Mouse (Mus musculus) midbrain, postnatal 0 days (tissue): ENCODE data around the gene Gm572. TPM values are rescaled to one million over a fixed set of nuclear protein-coding genes. Genes with fewer than 3 reads are reported as not detected.

Experiments
- ATAC-seq: fragments of 200-750 bp; cut with Nextera tagmentation; 2 replicates; pipeline ENCODE4 v1.8.0; 2017; ENCODE audit warnings: moderate number of reproducible peaks, mild to moderate bottlenecking, moderate TSS enrichment, moderate library complexity; ENCODE audit not compliant: low FRiP score
- DNase-seq: peaks from one replicate; pipeline ENCODE4 v3.0.0-alpha.2; 2015; ENCODE audit warnings: low spot score
- H3K27ac ChIP-seq: fragments of 300-500 bp; sonication (generic); 2 replicates; pipeline ENCODE4 v1.5.1; 2014; ENCODE audit warnings: low read depth, mild to moderate bottlenecking, low read length, mixed read lengths
- H3K27me3 ChIP-seq: fragments of 300-500 bp; sonication (generic); 2 replicates; pipeline ENCODE4 v1.6.1; 2014; ENCODE audit warnings: low read length, control low read depth, mixed read lengths; ENCODE audit not compliant: insufficient read depth
- H3K36me3 ChIP-seq: fragments of 300-500 bp; sonication (generic); 2 replicates; pipeline ENCODE4 v1.6.1; 2014; ENCODE audit warnings: low read length, control low read depth, mixed read lengths; ENCODE audit not compliant: insufficient read depth
- H3K4me1 ChIP-seq: fragments of 300-500 bp; sonication (generic); 2 replicates; pipeline ENCODE4 v1.6.1; 2014; ENCODE audit warnings: mild to moderate bottlenecking, control low read depth, antibody characterized with exemption, low read length, mixed read lengths; ENCODE audit not compliant: insufficient read depth
- H3K4me2 ChIP-seq: fragments of 300-500 bp; sonication (generic); 2 replicates; pipeline ENCODE4 v1.6.1; 2014; ENCODE audit warnings: low read depth, mild to moderate bottlenecking, low read length, mixed read lengths; ENCODE audit not compliant: poor library complexity, severe bottlenecking
- H3K4me3 ChIP-seq: fragments of 300-500 bp; sonication (generic); 2 replicates; pipeline ENCODE4 v1.5.1; 2014; ENCODE audit warnings: low read depth, mild to moderate bottlenecking, low read length, moderate library complexity
- H3K9ac ChIP-seq: fragments of 300-500 bp; sonication (generic); replicated peaks from 2 replicates; pipeline ENCODE4 v1.6.1; 2014; ENCODE audit warnings: mild to moderate bottlenecking, low read length, moderate library complexity, mixed read lengths; ENCODE audit not compliant: poor library complexity, severe bottlenecking
- H3K9me3 ChIP-seq: fragments of 300-500 bp; sonication (generic); 2 replicates; pipeline ENCODE4 v1.6.1; 2016; ENCODE audit warnings: low read length, control low read depth
- CTCF ChIP-seq: IDR thresholded peaks from 2 replicates; pipeline ENCODE4 v1.5.1; 2016; ENCODE audit warnings: antibody characterized with exemption, mild to moderate bottlenecking
- WGBS: fragments of 180-500 bp; shearing (Covaris S2); extraction: QIAGEN DNeasy Blood & Tissue Kit; methylation state at CpG from one replicate; pipeline ENCODE4 v1.1.7; 2014; 5-methylcytosine and 5-hydroxymethylcytosine counted together
- polyA plus RNA-seq: library from polyadenylated mRNA; unstranded; fragments of >200 nt; fragmentation: Nextera tagmentation; extraction: Ambion mirVana; gene quantifications from 2 replicates; pipeline ENCODE4 v1.2.1, GENCODE M21; 2015
- total RNA-seq: library from RNA; depleted of rRNA; stranded (reverse); fragments of >200 nt; gene quantifications from 2 replicates; pipeline ENCODE4 v1.2.3, GENCODE M21; 2014

The Gm572 gene
- total and polyA plus RNA-seq, 2 experiments from 2014 or later = 0.44 TPM; not detected in 1

DNA sequence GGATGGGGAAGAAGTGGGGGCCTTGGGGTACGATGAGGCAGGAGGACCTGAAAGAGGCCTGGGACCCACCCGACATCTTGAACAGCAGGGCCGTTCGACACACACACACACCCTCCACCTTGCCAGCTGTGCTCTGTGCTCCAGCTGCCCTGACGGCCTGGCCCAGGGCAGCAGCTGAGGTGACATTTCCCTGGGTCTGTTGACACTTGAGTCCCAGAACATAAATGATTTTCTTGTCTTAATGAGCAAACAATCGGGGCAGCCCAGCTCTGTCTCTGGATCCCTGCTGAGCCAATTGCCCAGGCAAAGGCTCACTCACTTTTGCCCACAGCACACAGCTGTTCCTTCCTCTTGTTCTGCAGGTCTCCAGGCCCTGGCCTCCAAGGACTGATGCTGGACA lies 20.9 kb downstream of the Gm572 start:
- ATAC-seq = no peak
- no peaks in the 10 kb centered on the region for H3K36me3 ChIP-seq
- no peaks in the 10 kb centered on the region for H3K4me1 ChIP-seq
- no peak for TF ChIP-seq CTCF
- H3K4me3 ChIP-seq = no peak overlapping the region
- H3K27me3 ChIP-seq = no peaks in the 10 kb centered on the region
- H3K9ac ChIP-seq = no peak overlapping the region
- 59% methylated on average over 6 of the region's 6 CpGs for WGBS
- H3K9me3 ChIP-seq = no peaks in the 10 kb centered on the region
- DNase-seq = no peak
- H3K4me2 ChIP-seq = no peak overlapping the region
- H3K27ac ChIP-seq = no peak overlapping the region

DNA sequence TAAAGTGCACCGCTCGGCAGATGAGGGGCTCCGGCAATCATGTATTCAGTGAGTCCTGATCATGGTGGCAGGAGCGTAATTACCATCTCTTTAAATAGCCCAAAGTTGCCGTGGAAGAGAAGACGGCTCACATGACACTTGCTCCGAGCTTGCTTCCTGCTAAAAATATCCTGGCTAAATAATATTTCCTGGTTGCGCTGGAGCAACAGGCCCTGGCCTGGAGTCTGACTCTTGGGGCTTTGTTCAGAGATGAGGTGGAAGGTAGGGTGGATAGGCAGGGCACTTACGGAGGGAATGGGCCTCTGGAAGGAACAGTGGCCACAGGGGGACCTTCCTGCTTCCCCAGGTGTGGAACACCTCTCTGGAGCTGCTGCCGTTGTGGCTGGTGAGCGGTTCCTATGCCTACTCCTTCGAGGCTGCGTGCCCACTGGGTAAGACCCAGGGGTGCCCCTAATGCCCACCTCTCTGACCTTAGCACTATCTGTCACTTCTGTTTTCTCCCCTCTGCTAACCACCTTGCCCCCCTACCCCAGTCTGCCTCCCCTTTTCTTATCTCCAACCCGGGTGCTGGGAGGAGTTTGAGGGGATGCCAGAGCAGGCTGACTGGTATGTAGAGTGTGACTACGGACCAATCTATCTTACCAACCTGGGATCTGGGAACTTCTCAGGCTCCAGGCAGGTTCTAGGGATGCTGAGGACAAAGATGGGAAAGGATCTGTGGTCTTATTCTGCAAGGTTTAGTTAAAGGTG lies 24.1 kb downstream of the Gm572 start:
- H3K27me3 ChIP-seq = no peaks in the 10 kb centered on the region
- H3K9ac ChIP-seq = no peak overlapping the region
- H3K9me3 ChIP-seq = no peaks in the 10 kb centered on the region
- ATAC-seq = no peak
- H3K4me2 ChIP-seq = no peak overlapping the region
- no peak for TF ChIP-seq CTCF
- H3K4me1 ChIP-seq = no peaks in the 10 kb centered on the region
- WGBS = 86% methylated on average over 15 of the region's 15 CpGs
- no peak for DNase-seq
- no peak overlapping the region for H3K4me3 ChIP-seq
- H3K36me3 ChIP-seq = no peaks in the 10 kb centered on the region
- no peak overlapping the region for H3K27ac ChIP-seq

DNA sequence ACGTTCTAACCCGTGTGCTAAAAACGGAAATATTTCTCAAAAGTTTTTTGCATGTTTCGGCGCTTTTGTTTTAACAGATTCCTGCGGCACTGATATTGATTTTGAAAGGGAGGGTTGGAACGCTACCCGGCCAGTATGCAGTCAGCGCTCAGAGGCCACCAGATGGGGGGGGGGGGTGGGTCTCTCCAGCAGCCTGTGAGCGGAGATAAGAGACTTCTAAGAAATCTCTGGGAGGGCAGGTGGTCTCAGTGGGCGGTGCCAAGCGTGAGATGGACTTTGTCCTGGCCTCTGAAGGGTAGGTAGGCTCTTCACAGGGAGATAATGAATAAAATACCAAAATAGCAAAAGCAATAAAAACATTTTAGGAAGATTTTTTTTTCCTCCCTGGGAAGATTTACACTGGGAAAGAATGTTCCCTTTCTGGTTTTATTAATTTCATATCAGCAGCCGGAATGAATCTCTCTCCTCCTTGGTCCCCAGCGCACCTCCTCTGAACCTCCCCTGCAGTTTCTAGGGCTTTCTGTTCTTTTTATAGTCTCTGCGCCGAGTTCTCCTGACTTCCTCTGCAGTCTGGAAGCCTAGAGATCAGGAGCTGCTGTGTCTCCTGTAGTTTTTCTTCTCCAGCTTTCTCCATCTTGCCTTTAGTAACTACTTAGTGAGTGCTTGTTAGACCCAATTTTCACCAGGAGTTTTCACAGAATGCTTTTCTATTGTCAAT lies 28.3 kb downstream of the Gm572 start:
- no peak for TF ChIP-seq CTCF
- no peak overlapping the region for H3K9ac ChIP-seq
- WGBS = 50% methylated on average over 16 of the region's 16 CpGs
- H3K4me3 ChIP-seq = no peak overlapping the region
- no peak overlapping the region for H3K27ac ChIP-seq
- no peaks in the 10 kb centered on the region for H3K27me3 ChIP-seq
- DNase-seq (no peak), ATAC-seq (no peak)
- no peaks in the 10 kb centered on the region for H3K4me1 ChIP-seq
- H3K36me3 ChIP-seq = no peaks in the 10 kb centered on the region
- H3K4me2 ChIP-seq = no peak overlapping the region
- H3K9me3 ChIP-seq = no peaks in the 10 kb centered on the region

DNA sequence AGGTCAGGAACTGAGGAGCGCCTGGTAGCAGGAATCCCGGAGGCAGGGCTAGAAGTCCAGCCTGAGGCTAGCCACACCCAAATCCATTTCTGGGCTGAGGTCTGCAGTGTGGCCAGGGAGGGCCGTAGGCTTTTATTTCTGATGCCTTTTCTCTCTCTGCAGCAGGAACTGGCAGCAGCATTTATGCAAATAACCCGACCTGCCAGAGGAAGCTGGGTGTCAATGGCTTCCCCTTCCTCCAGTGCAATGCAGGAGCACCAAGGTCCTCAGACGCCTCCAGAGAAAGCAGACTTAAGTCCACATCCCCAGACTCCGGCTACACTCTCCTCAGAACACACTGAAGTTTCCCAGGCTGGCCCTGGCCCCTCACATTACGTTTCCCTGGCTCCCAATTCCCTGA lies 31.9 kb downstream of the Gm572 start:
- ATAC-seq = no peak
- 62% methylated on average over 7 of the region's 7 CpGs for WGBS
- H3K27me3 ChIP-seq = no peaks in the 10 kb centered on the region
- no peaks in the 10 kb centered on the region for H3K9me3 ChIP-seq
- TF ChIP-seq CTCF = no peak
- no peak overlapping the region for H3K4me3 ChIP-seq
- no peak overlapping the region for H3K4me2 ChIP-seq
- H3K4me1 ChIP-seq = no peaks in the 10 kb centered on the region
- H3K36me3 ChIP-seq = no peaks in the 10 kb centered on the region
- DNase-seq = no peak
- H3K9ac ChIP-seq = no peak overlapping the region
- no peak overlapping the region for H3K27ac ChIP-seq

- TF ChIP-seq CTCF = no peak
- no peak for ATAC-seq
- WGBS = 50% methylated on average over 16 of the region's 16 CpGs
These were observed 33.3 kb downstream of the Gm572 start for GRCm38 (mm10) chr4:148676188-148676960.

More at GRCm38 (mm10) chr4:148676188-148676960, 33.3 kb downstream of the Gm572 start:
- H3K27me3 ChIP-seq = no peaks in the 10 kb centered on the region
- peak; percentile 35 for DNase-seq
- H3K9me3 ChIP-seq = no peaks in the 10 kb centered on the region
- no peak overlapping the region for H3K4me2 ChIP-seq
- H3K27ac ChIP-seq = no peak overlapping the region
- no peaks in the 10 kb centered on the region for H3K36me3 ChIP-seq
- H3K9ac ChIP-seq = no peak overlapping the region
- H3K4me3 ChIP-seq = no peak overlapping the region
- no peaks in the 10 kb centered on the region for H3K4me1 ChIP-seq
